Mouse (Mus musculus) left cerebral cortex, postnatal 10 days (tissue): ENCODE results near the gene Aff1. TPM values are rescaled to one million over a fixed set of nuclear protein-coding genes. Genes with fewer than 3 reads are reported as not detected.
A peak's percentile ranks its signal among the peaks of the same experiment; 100 is the strongest.

Experiments used
- DNase-seq, 2 experiments: peaks; one replicate each; pipeline ENCODE4 v3.0.0; 2021 to 2022; ENCODE audit warnings: low spot score in 2 of 2, mixed read lengths in 1 of 2; ENCODE audit errors: extremely low spot score in 1 of 2
- intact Hi-C: fragments of 180-260 bp; cut with DNase I; formaldehyde crosslinking; loops from one replicate; pipeline ENCODE4 v1.15.1; 2025
- total RNA-seq, 2 experiments: library from RNA; stranded (reverse); gene quantifications; 2 replicates each; pipeline ENCODE4 v1.2.3; 2021

Aff1 gene
- total RNA-seq, 2 experiments from 2014 or later, result 5.2 to 8.9 TPM

- intact Hi-C loops, result loop anchor here (10.0 kb wide), 1 partner anchor 491 kb away; no protein-coding TSS in a partner anchor
- DNase-seq, result peak; percentile 42 to 67
Observed at GRCm38 (mm10) chr5:103845418-103846153, 153.4 kb downstream of the Aff1 start.

- DNase-seq, result no peak
- intact Hi-C loops, result loop anchor here (10.0 kb wide), 1 partner anchor 491 kb away; no protein-coding TSS in a partner anchor
Observed at GRCm38 (mm10) chr5:103846154-103846551, 154.0 kb downstream of the Aff1 start.

GRCm38 (mm10) chr5:103846609-103847008 is 154.4 kb downstream of the Aff1 start:
- intact Hi-C loops, result loop anchor here (10.0 kb wide), 1 partner anchor 492 kb away; no protein-coding TSS in a partner anchor

GRCm38 (mm10) chr5:103848546-103848945 is 156.4 kb downstream of the Aff1 start:
- intact Hi-C loops, result loop anchor here (10.0 kb wide), 1 partner anchor 494 kb away; no protein-coding TSS in a partner anchor
- no peak for DNase-seq

More at GRCm38 (mm10) chr5:103846609-103847008, 154.4 kb downstream of the Aff1 start:
- no peak for DNase-seq

- intact Hi-C loops, result loop anchor here (10.0 kb wide), 1 partner anchor 192 kb away; the partner anchor contains the start of gene Nudt9
- no peak for DNase-seq
Observed at GRCm38 (mm10) chr5:103852756-103853549, 160.8 kb downstream of the Aff1 start.

DNA sequence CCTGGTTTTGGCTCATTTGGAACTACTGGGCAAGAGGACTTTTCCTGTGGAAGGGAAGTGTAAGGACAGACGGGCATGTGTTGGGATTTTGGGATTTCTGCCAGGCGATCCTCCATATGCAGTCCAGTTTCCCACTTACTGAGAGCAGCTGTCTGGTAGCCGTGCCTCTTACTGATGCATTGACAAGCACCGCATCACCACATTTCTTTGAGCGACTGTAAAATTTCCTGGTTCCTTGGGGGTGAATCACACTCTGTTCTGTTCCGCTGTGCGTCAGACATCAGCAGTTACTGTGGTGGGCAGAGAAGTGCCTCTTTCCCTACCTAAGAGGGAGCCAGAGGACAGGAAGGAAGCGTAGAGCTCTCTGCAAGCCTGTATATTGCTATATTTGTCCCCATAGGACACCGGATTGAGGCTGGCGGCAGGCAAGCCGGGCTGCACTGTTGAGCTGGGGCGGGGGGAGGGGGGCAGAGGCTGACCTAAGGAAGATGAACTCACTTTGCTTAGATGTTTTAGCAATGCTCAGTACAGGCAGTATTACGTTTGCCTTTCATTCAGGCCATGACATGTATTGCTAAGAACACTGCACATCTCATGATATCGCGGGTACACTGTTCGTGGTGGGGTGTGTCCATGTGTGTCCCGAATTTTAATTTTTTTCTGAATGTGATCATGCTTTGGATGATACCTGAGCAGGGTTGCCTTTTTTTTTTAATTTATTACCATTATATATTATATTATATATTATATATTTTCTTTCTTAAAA is 162.1 kb downstream of the Aff1 start:
- intact Hi-C loops, result loop anchor here (10.0 kb wide), 1 partner anchor 191 kb away; the partner anchor contains the start of gene Nudt9
- DNase-seq, result peak; percentile 60 to 73

DNA sequence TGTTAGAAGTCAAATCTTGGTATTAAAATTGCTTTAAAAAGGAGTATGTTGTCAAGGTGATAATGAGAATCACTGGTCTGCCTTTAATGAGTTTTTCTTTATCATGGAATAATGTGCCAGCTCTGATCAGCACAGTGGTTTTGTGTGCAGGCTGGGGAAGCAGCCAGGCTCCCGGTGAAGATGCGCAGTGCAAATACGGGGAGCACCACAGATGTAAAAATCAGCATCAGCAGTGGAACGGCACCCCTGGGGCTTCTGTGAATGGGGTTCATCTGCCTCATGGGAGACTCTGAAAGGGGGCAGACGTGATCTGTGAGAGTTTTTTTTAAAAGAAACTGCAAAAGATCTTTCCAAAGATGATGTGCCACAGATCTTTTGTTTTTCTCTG is 162.6 kb downstream of the Aff1 start:
- no peak for DNase-seq
- intact Hi-C loops, result loop anchor here (10.0 kb wide), 1 partner anchor 190 kb away; the partner anchor contains the start of gene Nudt9

- intact Hi-C loops, result loop anchor here (2.0 to 10.0 kb wide), 2 partner anchors 73 to 189 kb away; partner anchors contain the start of gene Nudt9
- no peak for DNase-seq
Observed at GRCm38 (mm10) chr5:103855483-103856211, 163.5 kb downstream of the Aff1 start.

DNA sequence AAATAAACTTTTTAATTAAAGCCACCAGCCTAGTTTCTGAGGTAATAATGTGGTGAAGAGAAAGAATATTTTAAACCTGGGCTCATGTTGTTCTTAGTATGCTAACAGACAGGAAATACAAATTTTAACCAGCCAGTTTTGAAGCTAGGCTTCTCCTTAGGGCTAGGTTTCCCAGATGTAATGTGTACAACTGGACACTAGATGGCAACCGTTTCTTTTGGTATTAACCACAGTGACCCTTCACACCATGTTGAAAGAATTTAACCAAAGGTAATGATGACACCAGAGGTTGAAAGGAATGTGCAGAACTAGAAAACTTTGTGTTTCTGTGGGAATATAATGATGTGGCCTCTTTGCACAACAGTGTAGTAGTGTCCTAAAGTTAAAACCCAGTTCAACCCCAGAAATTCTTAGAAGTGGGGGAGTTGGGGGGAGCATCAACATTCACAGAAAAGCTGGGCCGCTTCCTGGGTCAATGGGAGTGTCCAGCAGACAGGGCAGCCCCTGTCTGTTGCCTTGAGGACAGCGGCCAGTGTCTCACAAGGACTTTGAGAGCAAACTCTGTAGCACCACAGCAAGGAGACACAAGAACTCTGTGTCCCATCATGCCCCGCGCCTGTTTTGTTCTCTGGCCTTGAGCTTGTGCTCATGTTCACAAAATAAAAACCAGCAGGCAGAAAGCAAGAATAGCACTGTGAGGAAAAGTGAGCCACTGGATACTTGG is 164.3 kb downstream of the Aff1 start:
- DNase-seq, result peak in 1 of 2 experiments; percentile 37
- intact Hi-C loops, result loop anchor here (2.0 to 10.0 kb wide), 2 partner anchors 72 to 188 kb away; partner anchors contain the start of gene Nudt9

GRCm38 (mm10) chr5:103857151-103857550 is 165.0 kb downstream of the Aff1 start:
- DNase-seq, result no peak
- intact Hi-C loops, result loop anchor here (2.0 to 10.0 kb wide), 2 partner anchors 72 to 188 kb away; partner anchors contain the start of gene Nudt9

- intact Hi-C loops, result no loop called here
- no peak for DNase-seq
Observed at GRCm38 (mm10) chr5:103860622-103861021, 168.4 kb downstream of the Aff1 start.

DNA sequence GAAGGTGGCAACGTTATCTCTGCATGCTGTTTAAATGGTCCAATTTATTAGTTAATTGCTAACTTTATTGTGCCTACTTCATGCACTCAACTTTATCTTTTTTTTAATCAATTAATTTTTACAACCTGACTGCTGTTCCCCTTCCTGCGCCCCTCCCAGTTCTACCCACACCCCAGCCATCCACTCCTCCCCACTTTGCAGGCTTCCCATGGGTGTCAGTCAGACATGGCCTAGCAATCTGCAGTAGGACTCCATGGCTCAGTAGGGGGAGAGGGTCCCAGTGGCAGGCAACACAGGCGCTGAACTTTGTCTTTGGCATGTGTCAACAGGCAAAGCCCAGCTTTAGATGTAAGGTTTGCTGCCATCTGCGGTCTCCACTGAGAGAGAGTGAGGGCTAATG is 171.6 kb downstream of the Aff1 start:
- intact Hi-C loops, result no loop called here
- DNase-seq, result no peak

DNA sequence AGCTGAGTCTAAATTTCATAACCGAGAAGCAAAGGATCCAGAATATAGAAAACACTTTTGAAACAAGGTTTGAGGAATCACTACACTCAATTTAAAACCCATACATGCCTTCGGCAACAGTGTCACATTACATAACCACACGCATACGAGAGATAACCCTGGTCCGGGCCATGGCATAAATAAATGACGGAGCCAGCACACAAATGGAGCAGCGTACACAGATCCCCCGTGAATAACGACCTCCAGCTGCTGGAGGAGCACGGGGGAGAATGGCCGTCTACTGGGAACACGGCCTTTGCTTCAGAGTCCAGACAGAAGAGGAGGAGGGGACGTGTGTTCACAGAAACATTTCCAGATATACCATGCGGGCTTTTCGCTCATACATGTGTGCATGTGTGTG is 197.6 kb downstream of the Aff1 start:
- intact Hi-C loops, result no loop called here
- DNase-seq, result no peak

GRCm38 (mm10) chr5:103898310-103898709 is 206.1 kb downstream of the Aff1 start:
- intact Hi-C loops, result no loop called here

More at GRCm38 (mm10) chr5:103898310-103898709, 206.1 kb downstream of the Aff1 start:
- no peak for DNase-seq
